Mouse (Mus musculus) brain, embryonic 14.5 days (tissue): ENCODE measurements around the gene Nol4l. TPM values are rescaled to one million over a fixed set of nuclear protein-coding genes. Genes with fewer than 3 reads are reported as not detected.

ENCODE experiments used
- DNase-seq: peaks from one replicate; pipeline ENCODE4 v3.0.0-alpha.2; 2011; ENCODE audit warnings: low read depth
- CTCF ChIP-seq: fragments of 200-500 bp; IDR thresholded peaks from 2 replicates; pipeline ENCODE4 v1.5.1; 2012; ENCODE audit warnings: inconsistent platforms, mild to moderate bottlenecking, moderate library complexity, borderline replicate concordance; ENCODE audit not compliant: insufficient read depth, insufficient read length; ENCODE audit errors: extremely low read depth
- POLR2A ChIP-seq: fragments of 200-500 bp; IDR thresholded peaks from 2 replicates; pipeline ENCODE4 v1.6.1; 2012; ENCODE audit warnings: mild to moderate bottlenecking, inconsistent platforms, borderline replicate concordance; ENCODE audit not compliant: poor library complexity, insufficient read depth, insufficient read length, severe bottlenecking; ENCODE audit errors: extremely low read depth
- polyA plus RNA-seq: library from polyadenylated mRNA; depleted of rRNA; stranded (reverse); fragments of >200 nt; gene quantifications from 2 replicates; pipeline ENCODE4 v1.2.3, GENCODE M21; 2012

Gene Nol4l
- polyA plus RNA-seq, 1 experiment = 101 TPM

DNA sequence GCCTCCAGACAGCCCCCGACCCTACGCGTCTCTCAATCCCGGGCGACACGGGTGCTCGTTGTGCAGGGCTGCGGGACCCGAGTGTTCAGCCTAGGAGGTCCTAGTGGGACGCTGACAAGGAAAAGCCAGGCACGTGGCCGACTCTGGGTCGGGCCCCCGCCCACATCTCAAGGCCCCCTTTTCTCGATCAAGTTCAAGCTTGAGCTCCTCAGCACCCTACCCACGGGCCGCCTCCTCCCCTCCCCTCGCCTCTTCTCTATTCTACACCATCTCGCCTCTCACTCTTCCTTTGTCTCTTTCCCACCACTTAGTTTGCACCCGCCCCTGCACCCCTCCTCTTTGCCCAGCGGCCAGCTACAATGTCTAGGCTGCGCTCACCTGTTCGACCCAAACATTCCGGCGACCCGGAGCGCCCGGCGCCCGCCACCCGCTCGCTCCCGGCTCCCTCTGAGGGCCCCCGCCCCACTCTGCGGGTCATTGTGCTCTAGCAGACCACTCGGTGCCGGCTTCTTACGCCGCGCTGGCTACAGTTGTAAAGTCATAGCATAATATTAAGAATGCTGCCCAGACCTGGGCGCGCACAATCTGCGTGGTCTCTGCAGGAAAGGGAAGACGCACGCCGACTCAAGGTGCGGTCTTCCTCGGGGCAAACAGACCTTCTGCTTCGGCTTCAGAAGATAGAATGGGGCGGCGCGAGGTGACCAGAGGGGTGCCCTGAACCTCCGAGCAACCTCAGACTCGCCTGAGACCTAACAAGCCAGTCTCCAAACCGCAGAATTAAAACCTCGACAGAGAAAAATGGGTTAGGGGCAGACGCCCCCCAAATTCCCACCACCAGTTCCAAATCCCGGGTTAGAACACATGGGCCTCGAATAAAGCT, 84.4 kb downstream of the Nol4l start:
- 0 out of 2 replicates have a peak, but pooled peaks have one; percentile 35 for TF ChIP-seq POLR2A
- no peak for TF ChIP-seq CTCF
- peak; percentile 77 for DNase-seq

GRCm38 (mm10) chr2:153444254-153445136, 85.3 kb downstream of the Nol4l start:
- DNase-seq = peak; percentile 95

GRCm38 (mm10) chr2:153443434-153444240, 86.1 kb downstream of the Nol4l start:
- DNase-seq = peak; percentile 62
- no peak for TF ChIP-seq CTCF
- 0 out of 2 replicates have a peak, but pooled peaks have one; percentile 14 for TF ChIP-seq POLR2A

More at GRCm38 (mm10) chr2:153444254-153445136, 85.3 kb downstream of the Nol4l start:
- peak; percentile 83 for TF ChIP-seq POLR2A
- no peak for TF ChIP-seq CTCF

GRCm38 (mm10) chr2:153442720-153443119, 87.1 kb downstream of the Nol4l start:
- DNase-seq = no peak

GRCm38 (mm10) chr2:153441228-153441627, 88.5 kb downstream of the Nol4l start:
- TF ChIP-seq POLR2A (no peak), CTCF (no peak)
- DNase-seq = no peak

More at GRCm38 (mm10) chr2:153442720-153443119, 87.1 kb downstream of the Nol4l start:
- TF ChIP-seq CTCF = no peak
- no peak for TF ChIP-seq POLR2A

DNA sequence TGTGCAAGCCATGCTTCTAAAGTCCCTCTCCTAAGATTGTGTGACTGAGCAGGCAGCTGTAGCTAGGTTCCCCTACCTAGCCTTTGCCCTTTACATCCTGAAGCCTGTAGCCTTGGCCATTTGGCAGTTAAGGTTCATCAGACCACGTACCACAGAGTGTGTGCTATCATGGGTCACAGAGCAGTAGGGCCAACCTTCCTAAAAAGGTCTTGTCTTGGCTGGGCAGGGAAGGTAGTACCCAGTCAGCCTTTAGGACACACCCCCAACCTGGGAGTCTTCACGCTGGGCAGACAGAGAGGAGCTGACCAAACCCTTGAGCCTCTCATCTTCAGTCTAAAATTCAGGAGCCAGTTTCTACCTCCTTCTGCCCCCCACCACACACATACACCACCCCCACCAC, 89.0 kb downstream of the Nol4l start:
- DNase-seq = no peak
- no peak for TF ChIP-seq POLR2A
- TF ChIP-seq CTCF = no peak

DNA sequence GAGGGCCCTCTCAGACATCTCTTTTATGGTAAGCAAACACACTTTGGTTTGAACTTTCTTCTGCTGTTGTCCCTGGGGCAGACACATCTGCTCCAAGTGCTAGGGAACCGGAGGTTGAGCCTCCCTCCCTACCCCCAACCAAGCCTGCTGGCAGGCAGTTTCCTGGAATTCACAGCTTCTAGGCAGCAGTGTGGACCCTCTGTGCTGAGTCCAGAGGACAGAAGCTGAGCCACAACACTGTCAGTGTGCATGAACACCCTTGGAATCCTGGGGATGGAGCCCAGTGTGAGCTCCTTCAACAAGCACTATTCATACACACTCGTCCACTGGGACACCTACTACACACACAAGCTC, 92.5 kb downstream of the Nol4l start:
- no peak for DNase-seq

GRCm38 (mm10) chr2:153436641-153437305, 93.0 kb downstream of the Nol4l start:
- DNase-seq = no peak
- TF ChIP-seq POLR2A = no peak
- no peak for TF ChIP-seq CTCF

More for the DNA sequence above, 92.5 kb downstream of the Nol4l start:
- TF ChIP-seq POLR2A (no peak), CTCF (no peak)

- TF ChIP-seq CTCF (no peak), POLR2A (no peak)
- DNase-seq = no peak
Measured at GRCm38 (mm10) chr2:153434880-153435831, 94.6 kb downstream of the Nol4l start.
